Mouse (Mus musculus) ES-E14 (cell line): ENCODE results near the gene Usp49. TPM values are rescaled to one million over a fixed set of nuclear protein-coding genes. Genes with fewer than 3 reads are reported as not detected.
A peak's percentile ranks its signal among the peaks of the same experiment; 100 is the strongest.

Experiments used
- DNase-seq: peaks from one replicate; pipeline ENCODE4 v3.0.0-alpha.2; 2013; ENCODE audit warnings: low read depth, low spot score
- H3K27ac ChIP-seq: 2 replicates; pipeline ENCODE4 v1.5.1; 2012; ENCODE audit warnings: low read depth, mild to moderate bottlenecking, low read length, moderate library complexity, mixed read lengths; ENCODE audit not compliant: poor library complexity, insufficient read depth, severe bottlenecking
- H3K36me3 ChIP-seq: 2 replicates; pipeline ENCODE4 v1.6.1; 2012; ENCODE audit warnings: mild to moderate bottlenecking, low read length, moderate library complexity, mixed read lengths; ENCODE audit not compliant: control insufficient read depth, poor library complexity, insufficient read depth, severe bottlenecking
- H3K4me1 ChIP-seq, 2 experiments: fragments of 150-350 bp in 1 of 2; sonication (generic) in 1 of 2; 2 replicates each; pipeline ENCODE4 v1.6.1; 2012; ENCODE audit warnings: low read length in 2 of 2, mild to moderate bottlenecking in 1 of 2, mixed read lengths in 1 of 2; ENCODE audit not compliant: control insufficient read depth in 2 of 2, insufficient read depth in 2 of 2, poor library complexity in 1 of 2
- H3K4me3 ChIP-seq, 2 experiments: fragments of 150-350 bp in 1 of 2; sonication (generic) in 1 of 2; 2 replicates each; pipeline ENCODE4 v1.5.1; 2012; ENCODE audit warnings: low read length in 2 of 2, low read depth in 1 of 2, mild to moderate bottlenecking in 1 of 2, mixed read lengths in 1 of 2; ENCODE audit not compliant: insufficient read depth in 1 of 2, poor library complexity in 1 of 2, severe bottlenecking in 1 of 2
- H3K9ac ChIP-seq: 2 replicates; pipeline ENCODE4 v1.6.1; 2012; ENCODE audit warnings: low read depth, mild to moderate bottlenecking, low read length, mixed read lengths; ENCODE audit not compliant: poor library complexity, insufficient read depth, severe bottlenecking
- H3K9me3 ChIP-seq: fragments of 150-350 bp; sonication (generic); 2 replicates; pipeline ENCODE4 v1.6.1; 2012; ENCODE audit warnings: low read depth, mild to moderate bottlenecking, low read length; ENCODE audit not compliant: control insufficient read depth, insufficient read depth
- CHD2 ChIP-seq: IDR thresholded peaks from 2 replicates; pipeline ENCODE4 v1.6.1; 2014; ENCODE audit warnings: mild to moderate bottlenecking, low read depth, low read length, inconsistent platforms
- HCFC1 ChIP-seq: IDR thresholded peaks from 2 replicates; pipeline ENCODE4 v1.6.1; 2012; ENCODE audit warnings: low read length, inconsistent platforms, borderline replicate concordance; ENCODE audit not compliant: insufficient read depth
- MAFK ChIP-seq: IDR thresholded peaks from 2 replicates; pipeline ENCODE4 v1.6.1; 2014; ENCODE audit warnings: mild to moderate bottlenecking, low read depth, low read length, inconsistent platforms; ENCODE audit not compliant: insufficient read depth
- ZC3H11A ChIP-seq: IDR thresholded peaks from 2 replicates; pipeline ENCODE4 v1.6.1; 2012; ENCODE audit warnings: low read depth, mild to moderate bottlenecking, inconsistent platforms, low read length, borderline replicate concordance
- ZNF384 ChIP-seq: IDR thresholded peaks from 2 replicates; pipeline ENCODE4 v1.6.1; 2012; ENCODE audit warnings: low read depth, low read length, inconsistent platforms
- in situ Hi-C, 2 experiments: fragments of 600-800 bp; cut with MboI; formaldehyde crosslinking; loops; one replicate each; pipeline ENCODE4 v1.15.1; 2025; ENCODE audit warnings: low sequenced_read_pairs in 2 of 2, inconsistent platforms in 1 of 2; ENCODE audit not compliant: unreplicated experiment in 2 of 2
- total RNA-seq: library from RNA; depleted of rRNA; stranded (reverse); fragments of 300-350 nt; gene quantifications from 2 replicates; pipeline ENCODE4 v1.2.3, GENCODE M21; 2012

The Usp49 gene
- total RNA-seq, 1 experiment = 10.0 TPM

GRCm38 (mm10) chr17:47663009-47663713, 32.7 kb downstream of the Usp49 start:
- in situ Hi-C loops = no loop called here
- H3K4me3 ChIP-seq = no peak overlapping the region
- DNase-seq = no peak
- H3K9ac ChIP-seq = no peak overlapping the region
- H3K4me1 ChIP-seq = peaks cover 2 to 3% of the 10 kb centered on the region in 2 experiments; a peak in 2 of 4 replicates
- TF ChIP-seq CHD2 = no peak
- no peak for TF ChIP-seq HCFC1
- TF ChIP-seq MAFK = no peak
- TF ChIP-seq ZC3H11A = no peak
- peak; percentile 1; the same call in 1 of the 2 replicates for TF ChIP-seq ZNF384
- no peak overlapping the region for H3K27ac ChIP-seq
- H3K36me3 ChIP-seq = no peaks in the 10 kb centered on the region
- H3K9me3 ChIP-seq = no peaks in the 10 kb centered on the region

GRCm38 (mm10) chr17:47664474-47664873, 34.0 kb downstream of the Usp49 start:
- H3K36me3 ChIP-seq = no peaks in the 10 kb centered on the region
- H3K4me1 ChIP-seq = peaks cover 2 to 3% of the 10 kb centered on the region in 2 experiments; a peak in 2 of 4 replicates
- H3K4me3 ChIP-seq = no peak overlapping the region
- H3K27ac ChIP-seq = no peak overlapping the region
- TF ChIP-seq ZNF384 = no peak
- no peak for TF ChIP-seq MAFK
- TF ChIP-seq HCFC1 = no peak
- no peak for TF ChIP-seq CHD2
- no peak for TF ChIP-seq ZC3H11A
- H3K9ac ChIP-seq = no peak overlapping the region
- no peaks in the 10 kb centered on the region for H3K9me3 ChIP-seq
- DNase-seq = no peak
- in situ Hi-C loops = no loop called here

GRCm38 (mm10) chr17:47669166-47669565, 38.7 kb downstream of the Usp49 start:
- in situ Hi-C loops = no loop called here
- Histone ChIP-seq H3K36me3 (no peaks in the 10 kb centered on the region), H3K27ac (no peak overlapping the region), H3K4me1 (peaks cover 0 to 2% of the 10 kb centered on the region in 2 experiments; a peak in 2 of 4 replicates), H3K9me3 (no peaks in the 10 kb centered on the region), H3K9ac (no peak overlapping the region), H3K4me3 (no peak overlapping the region)
- no peak for DNase-seq
- TF ChIP-seq ZNF384 (no peak), HCFC1 (no peak), MAFK (no peak), CHD2 (no peak), ZC3H11A (no peak)

GRCm38 (mm10) chr17:47671988-47672310, 41.5 kb downstream of the Usp49 start:
- H3K4me3 ChIP-seq = peak overlapping the region; percentile 67 to 85
- no peak overlapping the region for H3K27ac ChIP-seq
- peak overlapping the region; percentile 48; the same call in 1 of the 2 replicates for H3K9ac ChIP-seq
- DNase-seq = no peak
- TF ChIP-seq ZC3H11A (no peak), ZNF384 (no peak), MAFK (no peak), HCFC1 (no peak), CHD2 (no peak)
- H3K36me3 ChIP-seq = peaks cover 3% of the 10 kb centered on the region; the same call in 1 of the 2 replicates
- H3K9me3 ChIP-seq = no peaks in the 10 kb centered on the region
- peaks cover 0 to 2% of the 10 kb centered on the region in 2 experiments; a peak in 2 of 4 replicates for H3K4me1 ChIP-seq
- in situ Hi-C loops = no loop called here
